Mouse (Mus musculus): ENCODE data around the gene Mlst8.

DNA sequence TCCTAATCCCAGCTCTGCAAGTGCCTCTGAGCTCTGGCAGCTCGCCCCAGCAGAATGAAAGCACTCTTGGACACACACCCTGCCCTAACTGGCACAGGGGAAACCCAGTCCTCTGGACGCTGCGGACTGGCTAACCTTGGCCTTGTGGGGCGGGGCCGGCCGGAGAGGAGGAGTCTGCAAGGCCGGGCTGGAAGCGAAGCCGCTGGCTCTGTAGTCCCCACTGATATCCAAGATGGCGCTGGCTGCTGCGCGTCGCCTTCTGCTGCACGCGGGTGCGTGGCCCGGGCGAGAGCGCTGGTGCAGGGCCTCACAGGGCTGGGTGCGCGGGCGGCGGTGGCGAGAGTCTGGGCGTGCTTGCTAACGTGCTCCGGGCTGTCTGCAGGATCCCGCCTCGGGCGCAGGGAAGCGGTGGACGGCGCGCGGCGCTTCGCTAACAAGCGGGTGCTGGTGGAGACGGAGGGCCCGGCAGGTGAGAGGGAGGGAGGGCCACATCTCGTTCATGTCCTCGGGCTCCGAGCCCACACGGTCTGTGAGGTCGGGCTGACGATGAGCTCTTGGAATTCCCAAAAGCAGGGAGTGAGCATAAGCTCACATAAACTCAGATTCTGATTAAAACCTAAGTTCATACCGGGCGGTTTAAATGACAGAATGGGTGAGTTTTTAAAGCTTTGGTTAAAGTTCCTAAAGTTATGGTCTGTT, 52.3 kb downstream of the Mlst8 start, which contains the start of gene Eci1:
- TF ChIP-seq EP300 (IDR thresholded peaks at IDR 0.05; ENCODE audit: low read length) (no peak), MAZ (IDR thresholded peaks at IDR 0.05; ENCODE audit: low read depth, low read length) (0 out of 2 replicates have a peak, but pooled peaks have one; percentile 73), POLR2AphosphoS2 (IDR thresholded peaks at IDR 0.05; ENCODE audit: low read depth, low read length) (peak; percentile 99), CTCF (conservative IDR thresholded peaks at IDR 0.05 in 1 of 2, IDR thresholded peaks at IDR 0.05 in 1 of 2; ENCODE audit: low read depth in 2 of 2, low read length in 2 of 2) (no peak), POLR2A (IDR thresholded peaks at IDR 0.05; ENCODE audit: low read depth, low read length) (peak; percentile 92), NELFE (IDR thresholded peaks at IDR 0.05; ENCODE audit: low read depth, low read length) (peak; percentile 91), USF1 (IDR thresholded peaks at IDR 0.05; ENCODE audit: low read depth, low read length) (no peak), IRF4 (IDR thresholded peaks at IDR 0.05; ENCODE audit: low read depth, low read length) (peak; percentile 58; the same call in 1 of the 2 replicates), CHD2 (IDR thresholded peaks at IDR 0.05; ENCODE audit: low read length) (peak; percentile 56; the same call in 1 of the 2 replicates), SMC3 (IDR thresholded peaks at IDR 0.05; ENCODE audit: low read depth, low read length) (no peak), RAD21 (IDR thresholded peaks at IDR 0.05; ENCODE audit: low read depth, low read length) (no peak), NRF1 (IDR thresholded peaks at IDR 0.05; ENCODE audit: low read depth, low read length) (peak; percentile 56)

All from CH12.LX (cell line).